Mouse (Mus musculus) thymus, postnatal 25 days (tissue): ENCODE measurements around the gene Gm5141.
"Not testable (repeated sequence)": the region's sequence is repeated elsewhere in the genome, so short reads cannot be mapped to it uniquely, and the experiment has no call there.

Experiments used
- DNase-seq: peaks from one replicate; pipeline ENCODE4 v3.0.0; 2022

The Gm5141 gene

DNA sequence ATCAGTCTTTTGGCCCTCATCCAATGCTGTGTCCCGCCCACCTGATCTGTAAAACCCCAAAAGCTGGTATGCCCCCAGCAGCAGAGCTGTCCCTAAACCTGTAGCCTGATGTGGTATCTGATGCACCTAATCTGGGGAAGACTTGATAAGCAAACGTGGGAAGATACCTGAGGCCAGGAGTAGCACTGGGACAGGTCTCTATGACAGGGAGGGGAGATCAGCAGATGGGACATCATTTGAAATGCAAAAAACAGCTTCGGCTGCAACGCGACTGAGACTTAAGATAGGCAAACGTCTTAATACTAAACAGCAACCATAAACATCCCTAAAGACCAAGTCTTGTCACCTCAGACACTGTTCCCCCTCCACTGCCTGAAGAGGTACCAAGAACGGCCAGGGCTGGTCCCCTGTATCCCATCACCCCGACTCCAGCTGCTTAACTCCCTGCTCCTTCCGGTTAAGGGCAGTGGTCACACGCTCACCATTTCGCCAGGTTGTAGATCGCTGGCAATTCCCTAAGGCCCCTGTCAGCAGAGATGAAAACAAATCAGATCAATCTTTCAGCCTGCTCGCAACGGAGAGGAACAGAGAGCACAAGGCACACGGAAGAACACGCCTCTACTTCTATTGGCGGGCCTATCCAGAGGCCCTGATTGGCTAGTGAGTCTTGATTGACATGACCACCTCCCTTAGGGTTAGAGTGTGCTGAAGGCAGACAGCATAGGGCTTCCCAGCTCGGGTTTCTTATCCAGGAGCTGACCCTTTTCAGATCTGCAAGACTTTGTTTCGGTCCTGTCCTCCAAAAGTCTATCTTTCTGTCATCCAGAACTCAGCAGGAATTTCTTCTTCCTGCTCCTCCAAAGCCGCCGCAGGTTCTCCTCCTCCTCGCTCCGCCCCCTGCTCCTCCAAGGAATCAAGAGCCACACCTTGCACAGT lies at the start of gene Gm5141:
Gene Gm5141, minus strand, starts transcription at position 610 of the 936 bp plus-strand sequence.
- peak; percentile 57 for DNase-seq

DNA sequence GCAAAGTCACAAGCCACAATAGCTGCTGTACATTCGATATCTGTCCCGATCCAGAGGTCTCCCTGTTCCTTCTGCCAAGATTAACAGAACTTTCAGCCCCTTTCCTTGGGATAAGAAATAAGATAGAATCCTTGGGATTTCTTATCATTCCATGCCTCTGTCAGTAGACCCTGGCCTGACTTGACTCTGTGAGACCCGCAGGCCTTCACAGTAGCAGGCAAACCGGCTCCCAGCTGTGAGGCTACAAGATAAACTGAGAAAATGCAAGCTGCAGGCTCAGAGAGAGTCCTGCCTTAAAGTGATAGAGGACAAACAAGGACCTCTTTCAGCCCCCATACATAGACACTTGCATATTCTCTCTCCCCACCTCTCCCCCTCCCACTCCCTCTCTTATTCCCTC lies 47.7 kb upstream of the Gm5141 start:
- no peak for DNase-seq

DNA sequence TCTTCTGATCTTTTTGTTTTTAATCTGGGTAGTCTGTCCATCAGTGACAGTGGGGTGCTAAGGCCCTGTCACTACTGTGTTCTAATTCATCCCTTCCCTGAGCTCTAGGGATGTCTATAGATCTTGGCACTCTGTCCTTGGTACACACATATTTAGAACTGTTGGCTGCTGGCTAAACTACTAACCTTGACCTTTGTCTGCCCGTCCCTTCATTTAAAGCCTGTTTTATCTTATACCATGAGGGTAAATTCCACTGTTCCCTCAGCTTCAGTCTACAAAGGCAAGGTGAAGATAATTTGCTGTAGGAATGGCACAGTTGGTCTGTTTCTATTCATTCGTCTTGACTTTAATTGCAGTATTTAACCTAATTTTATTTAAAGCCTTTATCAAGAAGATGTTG lies 46.6 kb upstream of the Gm5141 start:
- no peak for DNase-seq

DNA sequence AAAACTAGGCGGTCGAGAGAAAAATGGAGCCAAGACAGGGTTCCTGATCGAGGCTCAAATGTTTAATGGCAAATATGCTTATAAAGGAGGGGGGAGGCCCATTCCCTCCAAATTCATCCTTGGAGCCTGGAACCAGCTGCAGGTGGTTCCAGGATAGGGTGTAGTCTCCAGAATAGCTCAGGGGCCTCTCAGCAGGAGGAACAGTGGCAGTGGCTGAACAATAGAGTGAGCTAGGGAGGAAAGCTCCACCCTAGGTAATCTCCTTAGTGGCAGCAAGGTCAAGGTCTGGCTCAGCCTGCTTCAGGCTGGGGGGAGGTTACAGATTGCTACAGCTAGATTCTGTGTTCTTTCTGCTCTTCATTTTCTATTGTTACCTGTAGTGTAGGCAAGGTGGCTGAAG lies 30.1 kb upstream of the Gm5141 start:
- not testable (repeated sequence) for DNase-seq

DNA sequence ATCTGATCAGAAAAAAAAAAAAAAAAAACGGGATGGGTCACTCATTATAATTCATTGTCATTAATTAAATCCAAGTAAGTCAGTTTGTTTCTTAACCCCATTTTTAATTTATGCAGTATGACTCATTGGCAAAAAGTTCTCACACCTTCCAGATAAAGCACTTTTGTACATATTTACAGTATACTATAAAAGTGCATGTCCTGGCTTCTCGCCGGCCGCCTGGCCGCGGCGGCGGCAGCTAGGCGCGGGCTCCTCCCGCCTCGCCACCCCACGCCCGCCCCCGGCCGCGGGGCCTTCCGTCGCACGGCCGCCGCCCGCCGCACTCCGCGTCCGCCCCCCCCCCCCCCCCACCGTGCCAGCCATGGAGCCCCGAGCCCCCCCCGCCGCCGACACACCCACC lies 27.1 kb upstream of the Gm5141 start:
- no peak for DNase-seq

DNA sequence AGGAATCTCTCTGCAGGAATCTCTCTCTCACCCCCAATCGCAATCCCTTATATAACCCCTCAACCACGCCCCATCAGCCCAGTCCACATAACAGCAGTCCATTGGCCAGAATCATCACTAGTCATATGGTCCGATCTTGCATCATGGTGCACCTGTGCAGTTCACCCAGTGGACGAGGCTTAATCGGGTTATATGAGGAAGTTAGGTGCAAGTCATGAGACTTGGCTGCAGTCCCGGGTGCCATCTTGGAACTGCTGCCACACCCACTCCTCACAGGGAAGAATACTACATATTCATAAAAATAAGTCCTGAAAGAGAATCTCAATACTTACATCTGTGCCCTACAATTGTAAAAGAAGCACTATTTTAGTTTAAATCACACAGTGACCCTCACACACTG lies 22.4 kb upstream of the Gm5141 start:
- DNase-seq = not testable (repeated sequence)

DNA sequence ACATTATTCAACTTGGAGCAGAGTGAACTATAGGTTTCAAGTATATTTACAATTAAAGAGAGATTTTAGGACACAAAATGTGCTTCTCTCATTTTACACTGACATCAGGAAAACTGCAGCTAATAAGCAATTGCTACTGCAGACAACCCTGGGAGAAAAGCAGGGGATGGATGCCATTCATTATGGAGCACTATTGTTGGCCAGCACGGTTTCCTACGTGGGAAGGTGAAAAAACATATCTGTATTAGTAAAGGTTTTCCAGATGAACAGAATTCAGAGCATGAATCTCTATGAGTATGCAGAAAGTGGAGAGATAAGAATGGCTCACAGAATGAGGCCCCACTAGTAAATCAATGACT lies 506 bp upstream of the Gm5141 start:
- not testable (repeated sequence) for DNase-seq

DNA sequence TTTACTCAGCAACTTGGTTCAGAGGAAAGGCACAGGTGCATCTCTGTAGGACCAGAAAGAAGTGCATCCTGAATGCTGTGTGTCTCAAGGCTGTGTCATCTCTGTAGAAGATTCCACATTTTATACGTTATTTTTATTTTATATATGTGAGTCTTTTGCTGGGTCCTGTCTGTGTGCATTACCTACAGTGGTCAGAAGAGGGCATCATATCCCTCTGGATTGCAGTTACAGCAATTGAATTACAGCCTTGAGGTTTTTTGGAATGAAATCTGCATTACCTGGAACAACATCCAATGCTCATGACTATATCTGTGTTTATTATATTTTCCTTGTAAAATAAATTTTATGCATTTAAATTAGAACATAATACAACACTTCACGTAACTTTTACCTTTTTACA lies 21.8 kb downstream of the Gm5141 start:
- peak; percentile 42 for DNase-seq

DNA sequence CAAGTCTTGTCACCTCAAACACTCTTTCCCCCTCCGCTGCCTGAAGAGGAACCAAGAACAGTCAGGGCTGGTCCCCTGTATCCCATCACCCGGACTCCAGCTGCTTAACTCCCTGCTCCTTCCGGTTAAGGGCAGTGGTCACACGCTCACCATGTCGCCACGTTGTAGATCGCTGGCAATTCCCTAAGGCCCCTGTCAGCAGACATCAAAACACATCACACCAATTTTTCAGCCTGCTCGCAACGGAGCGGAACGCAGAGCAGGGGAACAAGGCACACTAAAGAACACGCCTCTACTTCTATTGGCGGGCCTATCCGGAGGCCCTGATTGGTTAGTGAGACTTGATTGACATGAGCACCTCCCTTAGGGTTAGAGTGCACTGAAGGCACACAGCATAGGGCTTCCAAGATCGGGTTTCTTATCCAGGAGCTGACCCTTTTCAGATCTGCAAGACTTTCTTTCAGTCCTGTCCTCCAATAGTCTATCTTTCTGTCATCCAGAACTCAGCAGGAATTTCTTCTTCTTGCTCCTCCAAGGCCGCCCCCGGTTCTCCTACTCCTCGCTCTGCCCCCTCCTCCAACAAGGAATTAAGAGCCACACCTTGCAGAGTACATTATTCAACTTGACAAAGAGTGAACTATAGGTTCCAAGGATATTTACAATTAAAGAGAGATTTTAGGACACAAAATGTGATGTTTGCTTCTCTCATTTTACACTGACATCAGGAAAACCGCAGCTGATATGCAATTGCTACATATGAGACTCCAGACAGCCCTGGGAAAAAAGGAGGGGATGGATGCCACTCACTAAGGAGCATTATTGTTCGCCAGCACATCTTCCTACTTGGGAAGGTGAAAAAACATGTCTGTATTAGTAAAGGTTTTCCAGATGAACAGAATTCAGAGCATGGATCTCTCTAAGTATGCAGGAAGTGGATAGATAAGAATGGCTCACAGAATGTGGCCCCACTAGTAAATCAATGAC lies 24.9 kb downstream of the Gm5141 start, which contains the start of gene Platr25:
Gene Platr25, minus strand, starts transcription at position 278 of the 984 bp plus-strand sequence.
- peak; percentile 74 for DNase-seq

DNA sequence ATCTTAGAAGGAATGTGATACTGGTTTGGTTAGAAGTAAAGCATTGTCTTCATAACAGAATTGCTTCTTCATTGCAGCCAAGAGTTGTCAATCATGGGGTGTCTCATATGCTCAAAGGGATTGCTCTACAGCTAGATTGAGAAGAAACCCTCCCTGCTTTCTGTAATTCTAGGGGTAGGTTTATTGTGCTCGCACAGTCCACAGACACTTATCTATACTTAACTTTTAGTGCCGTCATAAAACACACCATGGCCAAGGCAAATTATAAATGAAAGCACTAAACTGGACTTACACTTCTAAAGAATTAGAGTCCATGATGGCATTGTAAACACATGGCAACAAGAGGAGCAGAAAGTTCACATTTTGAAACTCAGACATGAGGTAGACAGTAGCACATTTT lies 52.3 kb downstream of the Gm5141 start:
- DNase-seq = no peak
